Mouse (Mus musculus): ENCODE data around the gene Trpm3. TPM values are rescaled to one million over a fixed set of nuclear protein-coding genes. Genes with fewer than 3 reads are reported as not detected.

Trpm3 gene
- polyA plus RNA-seq, 1 experiment from 2014 or later = 1.1 TPM

DNA sequence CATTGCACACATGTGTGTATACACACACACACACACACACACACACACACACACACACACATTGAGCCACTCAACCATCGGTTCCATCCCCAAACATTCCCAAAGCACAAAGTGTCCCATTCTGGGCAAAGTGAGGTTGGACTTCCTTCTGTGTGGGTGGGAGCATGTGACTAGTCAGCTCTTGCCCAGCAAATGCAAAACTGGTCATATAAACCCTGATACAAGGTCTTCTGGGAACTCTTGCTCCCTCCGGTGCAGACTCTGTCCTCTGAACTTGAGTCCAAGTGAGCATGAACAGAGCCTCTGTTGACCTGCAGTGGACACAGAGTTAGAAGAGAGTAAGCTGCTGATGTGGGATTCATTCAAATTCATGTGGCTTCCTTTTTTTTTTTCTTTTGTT lies 899.5 kb downstream of the Trpm3 start:
- H3K27me3 ChIP-seq = no peaks in the 10 kb centered on the region
- no peak overlapping the region for H3K27ac ChIP-seq
- ATAC-seq (ENCODE audit: borderline replicate concordance, extremely low read depth, low FRiP score, low TSS enrichment) = no peak
- H3K4me3 ChIP-seq = no peak overlapping the region
- no peaks in the 10 kb centered on the region for H3K4me1 ChIP-seq
- WGBS = 85% methylated on average over 2 of the region's 2 CpGs
- H3K9me3 ChIP-seq = no peaks in the 10 kb centered on the region
- no peaks in the 10 kb centered on the region for H3K36me3 ChIP-seq
- H3K4me2 ChIP-seq = no peak overlapping the region
- H3K9ac ChIP-seq = no peak overlapping the region

DNA sequence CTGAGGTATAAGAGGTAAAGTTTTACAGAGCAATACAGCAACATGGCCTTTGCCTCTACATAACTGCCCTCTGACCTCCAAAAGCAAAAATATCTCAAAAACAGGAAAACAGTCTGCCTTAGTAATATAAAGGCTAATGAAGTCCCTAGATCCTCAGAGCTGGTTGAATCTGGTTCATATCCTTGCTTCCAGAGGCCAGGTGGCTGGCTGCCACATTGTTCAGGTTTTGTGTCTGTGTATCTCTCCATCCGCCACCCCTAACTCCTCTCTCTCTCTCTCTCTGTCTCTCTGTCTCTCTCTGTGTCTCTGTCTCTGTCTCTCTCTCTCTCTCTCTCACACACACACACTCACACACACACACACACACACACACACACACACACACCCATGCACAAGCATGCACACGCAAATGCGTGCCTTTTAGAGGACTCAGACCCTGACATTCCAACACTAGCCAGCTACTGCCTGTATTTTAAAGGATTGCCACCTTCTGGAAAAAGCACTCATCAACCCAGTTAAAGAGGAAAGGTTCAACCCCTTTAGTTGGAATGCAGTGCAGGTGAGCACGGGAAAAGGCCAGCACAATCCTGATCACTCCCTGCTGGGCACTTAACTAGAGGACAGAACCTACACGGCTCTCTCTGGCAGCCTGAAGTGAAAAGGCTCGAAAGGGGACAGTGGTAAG lies 902.8 kb downstream of the Trpm3 start:
- no peak for ATAC-seq (ENCODE audit: borderline replicate concordance, extremely low read depth, low FRiP score, low TSS enrichment)
- H3K27ac ChIP-seq = no peak overlapping the region
- H3K36me3 ChIP-seq = no peaks in the 10 kb centered on the region
- no peak overlapping the region for H3K9ac ChIP-seq
- no peak overlapping the region for H3K4me2 ChIP-seq
- no peaks in the 10 kb centered on the region for H3K27me3 ChIP-seq
- H3K4me1 ChIP-seq = no peaks in the 10 kb centered on the region
- no peaks in the 10 kb centered on the region for H3K9me3 ChIP-seq
- H3K4me3 ChIP-seq = no peak overlapping the region
- 55% methylated on average over 6 of the region's 6 CpGs for WGBS

DNA sequence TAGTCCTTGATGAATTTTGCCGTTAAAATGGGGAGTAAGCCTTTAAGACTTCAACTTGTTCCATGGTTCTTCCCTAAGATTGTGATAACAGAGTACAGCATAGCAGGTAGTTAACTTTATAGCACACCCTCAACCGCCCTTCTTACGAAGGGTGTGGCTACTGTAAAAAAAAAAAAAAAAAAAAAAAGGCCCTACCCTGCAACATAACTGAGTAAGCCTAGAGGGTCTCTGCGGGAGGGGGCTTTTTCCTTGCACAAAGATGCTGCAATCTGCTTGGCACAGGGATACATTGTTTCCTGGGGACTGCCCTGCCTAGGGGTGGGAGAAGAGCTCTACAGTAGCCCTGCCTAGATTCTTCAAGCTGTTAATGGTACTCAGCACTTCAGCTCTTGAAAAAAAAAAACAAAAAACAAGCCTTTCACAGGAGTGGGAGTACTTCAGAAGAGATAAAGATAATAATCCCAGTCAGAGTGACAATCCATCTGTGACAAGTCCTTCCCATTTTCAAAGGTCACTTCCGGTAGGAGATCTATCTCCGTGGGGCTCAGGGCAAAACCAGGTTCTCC lies 903.4 kb downstream of the Trpm3 start:
- Histone ChIP-seq H3K4me3 (no peak overlapping the region), H3K9ac (no peak overlapping the region), H3K4me2 (no peak overlapping the region), H3K27ac (no peak overlapping the region), H3K36me3 (no peaks in the 10 kb centered on the region), H3K27me3 (no peaks in the 10 kb centered on the region), H3K4me1 (no peaks in the 10 kb centered on the region), H3K9me3 (no peaks in the 10 kb centered on the region)
- 56% methylated on average over 6 of the region's 6 CpGs for WGBS
- ATAC-seq (ENCODE audit: borderline replicate concordance, extremely low read depth, low FRiP score, low TSS enrichment) = no peak

DNA sequence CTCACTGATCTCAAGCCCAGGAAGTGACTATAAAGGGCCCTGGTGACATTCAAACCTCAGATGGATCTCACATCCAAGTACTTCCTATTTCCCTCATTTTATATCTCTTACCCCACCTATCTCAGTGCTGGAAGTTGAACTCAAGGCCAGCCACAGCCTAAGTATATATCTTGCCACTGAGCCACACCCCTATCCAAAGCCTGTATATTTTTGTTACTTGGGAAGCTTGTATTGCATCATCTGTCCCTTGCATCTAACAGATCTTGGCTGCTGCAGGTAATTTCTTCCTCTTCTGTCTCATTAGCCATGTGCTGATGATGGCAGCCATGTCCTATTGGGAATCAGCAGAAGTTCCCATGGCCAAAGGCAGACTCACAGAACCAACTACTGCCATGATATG lies 904.9 kb downstream of the Trpm3 start:
- H3K36me3 ChIP-seq = no peaks in the 10 kb centered on the region
- H3K9ac ChIP-seq = no peak overlapping the region
- no peak overlapping the region for H3K4me3 ChIP-seq
- no peaks in the 10 kb centered on the region for H3K27me3 ChIP-seq
- H3K4me2 ChIP-seq = no peak overlapping the region
- ATAC-seq (ENCODE audit: borderline replicate concordance, extremely low read depth, low FRiP score, low TSS enrichment) = no peak
- no peaks in the 10 kb centered on the region for H3K4me1 ChIP-seq
- H3K27ac ChIP-seq = no peak overlapping the region
- H3K9me3 ChIP-seq = no peaks in the 10 kb centered on the region

MicroRNAs encoded within 50 kb of the gene (microRNA counts, 519-probe panel; counts per million panel counts)
- microRNA mmu-miR-204 = 2,497 counts per million, percentile 51 among the panel's probes with 10 or more counts

Small RNAs within 50 kb of the gene (microRNA-seq; reads per million reads assigned to microRNA genes)
- 119 reads per million, percentile 55 among the genes with 10 or more reads in this experiment for gene Mir204

All from lung, embryonic 15.5 days (tissue).